Mouse (Mus musculus) kidney, adult 2 months (tissue): ENCODE results near the gene Tpo. TPM values are rescaled to one million over a fixed set of nuclear protein-coding genes. Genes with fewer than 3 reads are reported as not detected.

Experiments used
- DNase-seq: peaks from one replicate; pipeline ENCODE4 v3.0.0; 2021
- H3K27ac ChIP-seq: fragments of 200-500 bp; 2 replicates; pipeline ENCODE4 v1.5.1; 2012; ENCODE audit warnings: low read depth, low read length, control low read depth, inconsistent platforms; ENCODE audit not compliant: insufficient read depth
- H3K27me3 ChIP-seq: fragments of 200-500 bp; replicated peaks from 2 replicates; pipeline ENCODE4 v1.6.1; 2012; ENCODE audit warnings: mild to moderate bottlenecking, moderate library complexity, low read length, inconsistent platforms; ENCODE audit not compliant: control insufficient read depth, insufficient read depth
- H3K36me3 ChIP-seq: fragments of 200-500 bp; 2 replicates; pipeline ENCODE4 v1.6.1; 2012; ENCODE audit warnings: mild to moderate bottlenecking, moderate library complexity, low read length, inconsistent platforms; ENCODE audit not compliant: control insufficient read depth, insufficient read depth
- H3K4me1 ChIP-seq: fragments of 200-500 bp; 2 replicates; pipeline ENCODE4 v1.6.1; 2011; ENCODE audit warnings: low read length; ENCODE audit not compliant: control insufficient read depth, insufficient read depth
- H3K4me3 ChIP-seq: fragments of 200-500 bp; 2 replicates; pipeline ENCODE4 v1.5.1; 2011; ENCODE audit warnings: mild to moderate bottlenecking, low read depth, low read length, control low read depth; ENCODE audit not compliant: insufficient read depth
- CTCF ChIP-seq: fragments of 200-500 bp; conservative IDR thresholded peaks from 2 replicates; pipeline ENCODE4 v1.5.1; 2011; ENCODE audit warnings: low read depth, mild to moderate bottlenecking, control low read depth, low read length, moderate library complexity, mixed read lengths; ENCODE audit not compliant: insufficient read depth, insufficient read length
- POLR2A ChIP-seq: fragments of 200-500 bp; IDR thresholded peaks from one replicate; pipeline ENCODE4 v1.6.1; 2011; ENCODE audit warnings: low read depth, low read length, control low read depth
- WGBS: fragments of 180-500 bp; shearing (Covaris S2); methylation state at CpG from one replicate; pipeline ENCODE4 v1.1.7; 2018; 5-methylcytosine and 5-hydroxymethylcytosine counted together
- polyA plus RNA-seq: library from polyadenylated mRNA; depleted of rRNA; stranded (reverse); fragments of >200 nt; gene quantifications from 2 replicates; pipeline ENCODE4 v1.2.3, GENCODE M21; 2012

Tpo gene
- polyA plus RNA-seq, 1 experiment = not detected

DNA sequence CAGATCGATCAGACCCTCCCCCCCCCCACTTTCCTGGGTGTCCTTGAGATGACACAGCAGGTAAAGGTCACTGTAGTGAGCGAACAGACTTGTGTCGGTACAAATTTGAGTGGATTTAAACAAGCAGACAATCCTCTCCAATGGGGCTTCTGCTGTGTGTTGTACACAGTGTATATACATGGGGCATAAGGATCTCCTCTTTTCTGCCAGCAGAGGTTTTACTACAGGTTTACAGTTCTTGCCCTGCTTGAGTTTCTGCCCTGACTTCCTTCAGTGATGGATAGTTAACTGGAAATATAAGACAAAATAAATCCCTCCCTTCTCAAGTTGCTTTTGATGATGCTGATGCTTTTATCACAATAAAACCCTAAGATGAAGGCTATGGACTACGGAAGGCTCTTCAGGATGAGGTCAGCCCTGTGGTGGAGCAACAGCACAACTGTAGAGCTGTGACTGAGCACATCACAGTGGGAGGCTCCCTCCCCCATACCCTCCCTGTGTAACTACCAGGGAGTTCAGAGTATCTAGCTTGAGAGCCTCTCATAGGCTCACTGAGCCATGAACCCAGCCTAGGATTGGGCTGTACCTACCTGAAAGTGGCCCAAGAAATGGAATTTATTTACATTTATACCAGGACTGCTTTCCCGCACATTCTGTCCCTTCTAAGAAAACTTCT is 29.4 kb upstream of the Tpo start:
- TF ChIP-seq CTCF = no peak
- TF ChIP-seq POLR2A = no peak
- 69% methylated on average over 5 of the region's 5 CpGs for WGBS
- DNase-seq = no peak
- no peaks in the 10 kb centered on the region for H3K4me1 ChIP-seq
- H3K4me3 ChIP-seq = no peak overlapping the region
- H3K27me3 ChIP-seq = no peaks in the 10 kb centered on the region
- H3K36me3 ChIP-seq = no peaks in the 10 kb centered on the region
- no peak overlapping the region for H3K27ac ChIP-seq

DNA sequence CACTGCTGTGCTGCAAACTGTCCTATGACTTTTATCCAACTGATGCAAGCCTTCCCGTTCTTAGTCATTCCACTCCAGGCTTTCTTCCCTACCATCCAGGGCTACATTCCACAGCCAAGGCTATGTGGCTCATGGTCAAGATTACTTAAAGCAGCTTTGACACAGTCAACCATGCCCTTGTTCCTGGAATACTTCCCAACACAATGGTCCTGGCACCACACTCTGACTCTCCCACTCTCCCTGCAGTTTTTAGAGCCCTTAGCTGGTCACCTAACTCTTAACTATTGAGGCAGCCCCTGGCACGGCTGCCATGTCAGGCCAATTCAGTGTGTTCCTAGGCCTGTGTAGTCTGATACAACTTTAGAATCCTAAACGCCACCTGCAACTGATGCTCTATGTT is 28.1 kb upstream of the Tpo start:
- peak; percentile 36 for DNase-seq
- H3K36me3 ChIP-seq = no peaks in the 10 kb centered on the region
- no peaks in the 10 kb centered on the region for H3K27me3 ChIP-seq
- no peak overlapping the region for H3K4me3 ChIP-seq
- TF ChIP-seq CTCF (no peak), POLR2A (no peak)
- H3K27ac ChIP-seq = no peak overlapping the region
- WGBS = 64% methylated on average over 3 of the region's 3 CpGs
- no peaks in the 10 kb centered on the region for H3K4me1 ChIP-seq

- no peaks in the 10 kb centered on the region for H3K36me3 ChIP-seq
- no peaks in the 10 kb centered on the region for H3K27me3 ChIP-seq
- WGBS = 86% methylated on average over 8 of the region's 8 CpGs
- H3K4me3 ChIP-seq = no peak overlapping the region
- DNase-seq = no peak
- H3K4me1 ChIP-seq = no peaks in the 10 kb centered on the region
- H3K27ac ChIP-seq = no peak overlapping the region
- TF ChIP-seq CTCF (no peak), POLR2A (no peak)
These were observed 27.4 kb upstream of the Tpo start for GRCm38 (mm10) chr12:30159788-30160187.

DNA sequence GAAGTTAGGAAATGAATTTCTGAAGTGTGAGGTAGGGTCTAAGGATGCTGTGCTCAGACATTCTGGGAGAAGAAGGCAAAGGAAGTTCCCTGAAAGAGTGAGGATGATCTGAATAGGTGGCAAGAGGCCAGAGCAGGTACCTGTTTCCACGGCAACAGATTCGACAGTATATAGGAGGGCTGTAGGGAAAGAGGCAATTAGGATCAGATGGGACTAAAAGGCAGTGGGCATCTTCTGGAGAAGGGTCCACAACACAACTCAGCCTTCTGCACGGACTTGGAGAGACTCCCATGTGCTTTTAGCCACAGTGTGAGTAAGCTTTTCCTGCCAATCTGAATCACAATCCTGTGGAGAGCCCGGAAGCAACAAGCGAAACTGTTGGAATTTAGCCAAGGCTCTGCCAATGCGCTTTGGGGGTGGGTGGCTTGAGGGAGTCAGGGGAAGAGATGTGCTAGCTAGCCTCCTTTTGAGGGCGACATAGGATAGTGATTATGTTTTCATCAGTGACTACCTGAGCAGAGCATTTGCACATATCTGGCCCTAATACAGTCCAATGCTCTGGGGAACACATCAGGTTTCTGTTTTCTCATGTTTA is 21.8 kb upstream of the Tpo start:
- no peak for DNase-seq
- Histone ChIP-seq H3K27ac (no peak overlapping the region), H3K36me3 (no peaks in the 10 kb centered on the region), H3K4me1 (no peaks in the 10 kb centered on the region), H3K27me3 (no peaks in the 10 kb centered on the region), H3K4me3 (no peak overlapping the region)
- TF ChIP-seq POLR2A (no peak), CTCF (no peak)
- WGBS = 60% methylated on average over 7 of the region's 7 CpGs

- TF ChIP-seq POLR2A = no peak
- TF ChIP-seq CTCF = peak; percentile 46
- WGBS = 69% methylated on average over 3 of the region's 3 CpGs
- Histone ChIP-seq H3K27me3 (no peaks in the 10 kb centered on the region), H3K4me3 (no peak overlapping the region), H3K27ac (no peak overlapping the region), H3K36me3 (no peaks in the 10 kb centered on the region), H3K4me1 (no peaks in the 10 kb centered on the region)
- DNase-seq = peak; percentile 27
These were observed 9.7 kb upstream of the Tpo start for GRCm38 (mm10) chr12:30142085-30142484.

DNA sequence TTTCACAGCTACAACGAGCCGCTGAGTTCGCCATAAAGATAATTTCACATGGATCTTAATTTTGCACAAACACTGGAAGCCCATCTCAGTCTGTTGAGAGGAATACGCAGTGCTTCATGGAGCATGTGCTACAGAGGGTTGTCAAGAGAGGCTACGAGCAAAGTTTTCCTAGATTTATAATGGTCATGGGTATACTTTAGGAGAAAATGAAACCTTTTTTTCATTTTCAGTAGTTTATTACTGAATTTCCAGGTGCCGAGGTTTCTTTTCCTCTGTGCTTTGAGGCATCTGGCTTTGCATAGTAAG is 3.1 kb downstream of the Tpo start:
- Histone ChIP-seq H3K36me3 (no peaks in the 10 kb centered on the region), H3K4me1 (no peaks in the 10 kb centered on the region), H3K27ac (no peak overlapping the region), H3K27me3 (no peaks in the 10 kb centered on the region), H3K4me3 (no peak overlapping the region)
- TF ChIP-seq POLR2A (no peak), CTCF (no peak)
- no peak for DNase-seq
- WGBS = 47% methylated on average over 6 of the region's 6 CpGs

- 38% methylated on average over 7 of the region's 7 CpGs for WGBS
- H3K27ac ChIP-seq = no peak overlapping the region
- H3K27me3 ChIP-seq = no peaks in the 10 kb centered on the region
- H3K4me1 ChIP-seq = no peaks in the 10 kb centered on the region
- TF ChIP-seq POLR2A (no peak), CTCF (peak; percentile 67)
- DNase-seq = peak; percentile 75
- no peak overlapping the region for H3K4me3 ChIP-seq
- no peaks in the 10 kb centered on the region for H3K36me3 ChIP-seq
These were observed 3.6 kb downstream of the Tpo start for GRCm38 (mm10) chr12:30128561-30129410.
